Mouse (Mus musculus) skeletal muscle tissue, adult 2 months (tissue): ENCODE data around the gene Mlst8.
"Not testable (repeated sequence)": the region's sequence is repeated elsewhere in the genome, so short reads cannot be mapped to it uniquely, and the experiment has no call there.

Experiments
- DNase-seq: peaks from one replicate; pipeline ENCODE4 v3.0.0-alpha.2; 2012; ENCODE audit warnings: low read depth, low spot score

Mlst8 gene

GRCm38 (mm10) chr17:24469336-24469909 is 9.5 kb downstream of the Mlst8 start:
- DNase-seq: no peak

GRCm38 (mm10) chr17:24468636-24469246 is 10.1 kb downstream of the Mlst8 start:
- DNase-seq: no peak

GRCm38 (mm10) chr17:24463374-24464133 is 15.3 kb downstream of the Mlst8 start:
- DNase-seq: no peak

GRCm38 (mm10) chr17:24462932-24463331 is 15.9 kb downstream of the Mlst8 start:
- no peak for DNase-seq

GRCm38 (mm10) chr17:24461580-24461979 is 17.3 kb downstream of the Mlst8 start:
- no peak for DNase-seq

- DNase-seq: not testable (repeated sequence)
These were observed 23.2 kb downstream of the Mlst8 start for GRCm38 (mm10) chr17:24455523-24456206.

GRCm38 (mm10) chr17:24454756-24455522 is 23.9 kb downstream of the Mlst8 start:
- DNase-seq: peak; percentile 99

GRCm38 (mm10) chr17:24454218-24454755 is 24.6 kb downstream of the Mlst8 start:
- DNase-seq: no peak

- no peak for DNase-seq
These were observed 25.5 kb downstream of the Mlst8 start for GRCm38 (mm10) chr17:24453372-24453771.

GRCm38 (mm10) chr17:24451220-24451619 is 27.7 kb downstream of the Mlst8 start:
- DNase-seq: no peak

- no peak for DNase-seq
These were observed 29.4 kb downstream of the Mlst8 start for GRCm38 (mm10) chr17:24449507-24449906.

GRCm38 (mm10) chr17:24446590-24446989 is 32.3 kb downstream of the Mlst8 start:
- no peak for DNase-seq

GRCm38 (mm10) chr17:24443409-24443808 is 35.5 kb downstream of the Mlst8 start:
- DNase-seq: no peak

GRCm38 (mm10) chr17:24442632-24443155 is 36.2 kb downstream of the Mlst8 start, which contains the start of gene Dnase1l2:
Gene Dnase1l2 (minus strand): TSS chr17:24443105.
- DNase-seq: no peak

- no peak for DNase-seq
These were observed 36.8 kb downstream of the Mlst8 start for GRCm38 (mm10) chr17:24442107-24442506.

- DNase-seq: no peak
These were observed 37.7 kb downstream of the Mlst8 start for GRCm38 (mm10) chr17:24441148-24441547.

- DNase-seq: no peak
These were observed 38.5 kb downstream of the Mlst8 start for GRCm38 (mm10) chr17:24440377-24440776.

- DNase-seq: no peak
These were observed 41.9 kb downstream of the Mlst8 start for GRCm38 (mm10) chr17:24437016-24437415.

GRCm38 (mm10) chr17:24429201-24429983 is 49.5 kb downstream of the Mlst8 start:
- peak; percentile 56 for DNase-seq

GRCm38 (mm10) chr17:24427170-24427557 is 51.7 kb downstream of the Mlst8 start:
- no peak for DNase-seq
